Mouse (Mus musculus): ENCODE measurements around the gene Nell1.

GRCm38 (mm10) chr7:50193955-50194354 lies 219.3 kb downstream of the Nell1 start:
- TF ChIP-seq POLR2A (IDR thresholded peaks at IDR 0.05; ENCODE audit: low read depth, low read length) = no peak
- TF ChIP-seq CTCF (IDR thresholded peaks at IDR 0.05; ENCODE audit: borderline replicate concordance, insufficient read depth, low read length) = no peak
